Mouse (Mus musculus): ENCODE measurements around the gene Akr7a5.

Gene Akr7a5

DNA sequence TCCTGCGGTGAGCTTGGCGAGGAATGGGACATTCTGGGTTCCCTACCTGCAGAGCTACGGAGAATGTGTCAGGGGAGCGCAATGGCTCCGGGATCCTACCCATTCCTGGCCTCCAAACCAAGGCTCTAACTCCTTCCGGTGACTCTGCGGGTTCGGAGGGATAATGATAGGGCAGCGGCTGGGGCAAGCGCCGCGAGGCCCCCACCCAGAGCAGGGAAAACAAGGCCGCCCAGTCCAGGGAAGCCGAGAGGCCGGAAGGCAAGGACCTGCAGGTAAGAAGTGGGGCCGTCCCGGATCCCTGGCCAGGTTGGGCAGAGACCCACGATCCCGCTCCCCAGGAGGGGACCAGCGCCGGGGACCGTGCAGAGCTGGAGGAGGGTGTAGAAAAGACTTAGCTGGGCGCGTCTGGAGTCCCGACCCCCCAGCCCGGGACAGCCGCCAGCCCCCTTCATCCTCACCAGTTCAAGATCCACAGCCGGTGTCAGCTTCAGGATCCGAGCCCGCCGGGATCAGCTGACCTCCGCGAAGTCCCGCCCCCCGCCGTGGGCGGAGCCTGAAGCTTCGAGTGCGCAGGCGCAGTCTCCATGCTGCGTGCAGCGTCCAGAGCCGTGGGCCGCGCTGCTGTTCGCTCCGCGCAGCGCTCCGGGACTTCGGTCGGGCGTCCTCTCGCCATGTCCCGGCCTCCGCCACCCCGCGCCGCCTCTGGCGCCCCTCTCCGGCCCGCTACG, at the start of gene Akr7a5, which contains the start of gene Pqlc2:
TSS of gene Akr7a5 (plus strand) at position 574 of the 728 bp plus-strand sequence.
TSS of gene Pqlc2 (minus strand) at position 538 of the 728 bp plus-strand sequence.
- DNase-seq = peak; percentile 100

DNA sequence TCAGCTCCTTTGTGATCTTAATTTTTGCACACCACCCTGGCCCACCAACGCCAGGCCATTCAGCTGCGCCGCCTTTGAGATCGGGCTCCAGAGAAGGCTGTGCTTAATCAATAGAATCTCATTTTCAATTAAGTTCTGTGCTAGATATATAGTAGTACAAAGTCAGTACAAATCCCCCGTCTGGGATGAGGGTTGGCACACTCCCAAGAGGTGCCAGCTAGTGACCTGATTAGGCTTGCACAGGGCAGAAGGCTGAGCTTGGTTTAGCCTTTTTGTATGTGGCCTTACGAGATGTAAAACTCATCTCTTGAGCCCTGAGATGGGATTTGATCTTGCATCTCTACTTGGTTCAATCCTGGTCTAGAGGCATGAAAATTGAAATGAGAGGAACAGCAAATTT, 47.6 kb upstream of the Akr7a5 start:
- DNase-seq = no peak

DNA sequence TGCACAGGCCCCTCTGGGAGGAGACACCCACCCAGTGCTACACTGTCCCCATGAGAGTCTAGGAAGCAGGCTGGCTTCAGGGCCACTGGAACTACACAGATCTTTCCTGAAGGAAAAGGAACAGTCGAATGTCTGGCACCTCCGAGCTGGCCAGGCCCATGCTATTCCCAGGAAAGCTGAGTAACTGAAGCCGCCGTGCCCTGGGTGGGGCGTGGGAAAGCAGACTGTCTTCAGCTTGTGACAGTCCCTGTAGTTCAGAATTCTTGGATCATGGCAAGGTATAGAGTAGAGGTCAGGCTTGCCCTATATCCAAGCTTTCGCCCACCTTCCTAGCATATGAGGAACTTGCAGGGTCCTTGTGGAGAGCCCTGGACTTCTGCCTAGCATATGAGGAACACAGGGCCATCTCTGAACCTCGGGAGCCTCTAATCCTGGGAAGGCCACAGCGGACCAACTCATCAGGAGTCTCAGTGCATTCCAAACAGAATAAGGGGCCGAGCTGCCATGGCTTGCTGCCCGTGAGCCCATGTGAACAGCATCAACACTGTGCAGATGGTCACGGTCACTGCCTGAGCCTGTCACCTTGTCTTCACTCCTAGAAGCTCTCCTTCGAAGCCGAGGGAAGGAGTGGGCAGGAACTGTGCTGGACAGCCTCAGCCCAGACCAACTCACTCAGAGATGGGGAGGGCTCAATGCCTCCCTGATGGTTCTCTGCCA, 44.6 kb upstream of the Akr7a5 start:
- peak; percentile 61 to 66 for DNase-seq

DNA sequence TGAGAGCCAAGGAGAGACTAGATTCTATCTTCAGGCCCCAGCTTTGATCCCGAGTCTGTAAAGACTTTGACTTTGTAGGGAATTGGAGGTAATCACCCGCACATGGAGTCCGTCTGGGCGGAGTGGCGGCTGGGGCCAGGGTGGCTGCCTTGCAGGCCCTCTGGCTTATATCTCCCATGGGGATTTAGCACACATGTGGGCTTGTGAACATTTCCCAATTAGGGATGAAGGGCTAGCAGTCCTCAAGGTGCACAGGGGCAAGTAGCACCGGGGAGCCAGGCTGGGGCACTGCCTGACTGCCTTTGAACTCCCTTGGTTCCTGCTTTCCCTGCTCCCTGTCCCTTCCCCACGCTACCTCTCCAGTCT, 44.1 kb upstream of the Akr7a5 start:
- DNase-seq = no peak

DNA sequence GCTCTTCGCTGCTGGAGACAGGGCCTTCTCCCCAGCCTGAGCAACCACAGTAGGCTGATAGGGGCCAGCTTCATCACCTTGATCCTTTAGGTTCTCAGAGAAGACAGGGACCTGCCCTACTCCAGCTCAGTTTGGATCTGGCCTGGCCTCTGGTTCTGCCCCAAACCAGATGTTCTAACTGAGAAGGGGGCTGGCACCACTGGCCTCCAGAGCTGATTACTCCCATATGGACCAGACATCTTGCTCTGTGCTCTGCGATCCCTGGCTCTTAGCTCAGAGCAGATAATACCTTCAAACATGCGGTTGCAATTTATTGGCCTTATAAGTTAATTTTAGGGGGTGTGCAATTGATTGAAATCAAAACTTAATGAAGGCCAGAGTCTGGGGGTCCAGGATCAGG, 43.2 kb upstream of the Akr7a5 start:
- DNase-seq = no peak

DNA sequence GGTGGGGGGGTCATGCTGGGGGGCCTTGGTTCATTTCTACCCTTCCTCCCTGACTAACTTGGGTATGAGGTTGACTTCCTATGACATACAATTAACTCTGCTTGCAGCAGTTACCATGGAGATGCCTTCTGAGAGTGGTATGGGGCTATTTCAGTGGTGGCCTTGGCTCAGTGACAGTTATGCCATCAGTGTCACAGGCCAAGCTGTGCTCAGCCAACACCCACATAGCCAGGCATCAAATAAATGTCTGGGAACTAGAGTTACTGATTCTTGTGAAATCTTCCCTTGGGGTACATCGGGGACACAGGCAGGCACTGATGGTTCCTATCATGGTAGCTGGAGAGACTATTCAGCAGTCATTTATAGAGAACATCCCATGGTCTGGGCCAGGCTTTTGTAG, 42.3 kb upstream of the Akr7a5 start:
- no peak for DNase-seq

DNA sequence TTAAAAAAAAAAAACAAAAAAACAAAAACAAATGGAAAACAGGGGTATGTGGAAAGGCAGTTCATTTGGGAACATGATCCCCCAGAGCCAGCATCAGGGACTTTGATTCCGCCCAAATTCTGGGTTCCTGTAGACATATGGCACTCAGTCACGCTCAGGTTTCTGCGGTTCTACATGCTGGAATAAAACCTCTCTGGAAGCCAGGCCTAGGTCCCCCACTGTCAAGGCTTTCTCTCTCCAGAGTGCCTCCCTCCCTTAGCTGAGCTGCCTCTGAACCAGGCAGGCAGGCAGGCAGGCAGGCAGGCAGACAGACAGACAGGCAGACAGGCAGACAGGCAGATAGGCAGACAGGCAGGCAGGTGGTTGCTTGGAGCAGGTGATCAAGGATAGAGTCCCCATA, 40.4 kb upstream of the Akr7a5 start:
- DNase-seq = peak; percentile 68

DNA sequence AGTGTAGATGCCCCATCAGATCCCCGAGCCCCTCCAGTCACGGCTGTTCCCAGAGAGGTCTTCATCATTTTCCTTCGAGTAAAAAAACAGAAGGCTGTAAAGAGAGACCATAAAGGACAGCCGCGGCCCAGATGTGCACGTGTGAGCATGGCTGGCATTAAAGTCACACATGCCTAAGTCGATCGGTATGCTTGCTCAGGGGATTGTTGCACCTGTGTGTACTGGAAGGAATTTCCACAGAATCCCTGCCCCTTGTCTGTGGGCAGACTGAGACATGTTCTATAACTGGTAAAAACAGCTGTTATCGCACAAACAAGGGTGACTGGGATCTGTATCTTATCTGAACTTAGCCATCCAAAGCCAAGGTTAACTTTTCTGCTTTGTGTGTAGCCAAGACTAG, 39.0 kb upstream of the Akr7a5 start:
- no peak for DNase-seq

DNA sequence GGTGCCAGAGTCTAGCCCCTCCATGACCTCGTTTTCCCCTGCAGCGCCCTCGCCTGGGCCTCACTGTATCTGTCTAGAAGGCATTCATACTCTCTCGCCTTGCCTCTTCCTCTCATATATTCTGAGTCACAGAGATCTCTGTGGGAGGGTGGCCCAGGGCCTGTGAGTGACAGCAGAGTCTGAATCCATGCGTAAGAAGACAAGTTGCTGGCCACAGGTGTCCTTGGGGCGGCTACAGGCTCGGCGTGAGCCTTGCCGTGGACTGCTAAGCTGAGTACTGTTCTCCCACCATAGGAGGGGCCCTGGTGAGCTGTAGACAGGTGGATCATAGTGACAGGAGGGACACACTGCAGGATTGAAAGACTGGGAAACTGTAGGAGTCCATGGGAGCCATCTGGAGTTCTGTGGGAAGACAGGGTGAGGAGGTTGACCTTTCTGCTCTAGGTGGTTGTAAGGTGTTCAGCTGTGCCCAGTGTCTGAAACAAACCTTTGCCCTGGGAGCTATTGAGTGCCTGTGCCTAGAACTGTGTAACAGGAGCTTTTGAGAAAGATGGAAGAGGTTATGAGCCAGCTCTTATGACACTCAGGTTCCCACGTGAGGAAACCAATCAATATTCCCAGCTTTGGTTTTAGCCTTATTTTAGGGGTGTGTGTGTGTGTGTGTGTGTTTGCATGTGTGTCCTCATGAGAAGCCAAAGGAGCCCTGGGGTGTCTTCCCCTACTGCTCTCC, 37.4 kb upstream of the Akr7a5 start:
- peak in 1 of 2 experiments; percentile 48 for DNase-seq

DNA sequence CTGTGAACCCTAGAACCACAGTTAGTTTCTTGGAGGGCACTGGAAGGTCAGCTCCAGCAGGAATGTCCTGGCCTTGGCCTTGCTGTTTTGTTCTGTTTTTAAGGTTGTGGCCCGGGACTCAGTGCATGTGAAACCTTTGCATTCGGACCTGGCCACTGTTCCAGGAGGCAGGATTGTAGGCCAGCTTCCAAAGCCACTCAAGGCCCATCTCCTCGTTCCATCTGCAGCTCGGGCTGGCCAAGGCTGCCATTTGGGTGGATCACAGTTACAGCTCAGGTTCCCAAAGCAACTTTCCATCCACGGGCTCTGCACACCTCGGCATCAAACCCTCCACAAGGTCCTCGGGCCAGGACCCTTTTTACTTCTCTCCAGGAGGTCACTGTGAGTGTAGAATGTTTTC, 36.0 kb upstream of the Akr7a5 start:
- peak; percentile 70 to 73 for DNase-seq

DNA sequence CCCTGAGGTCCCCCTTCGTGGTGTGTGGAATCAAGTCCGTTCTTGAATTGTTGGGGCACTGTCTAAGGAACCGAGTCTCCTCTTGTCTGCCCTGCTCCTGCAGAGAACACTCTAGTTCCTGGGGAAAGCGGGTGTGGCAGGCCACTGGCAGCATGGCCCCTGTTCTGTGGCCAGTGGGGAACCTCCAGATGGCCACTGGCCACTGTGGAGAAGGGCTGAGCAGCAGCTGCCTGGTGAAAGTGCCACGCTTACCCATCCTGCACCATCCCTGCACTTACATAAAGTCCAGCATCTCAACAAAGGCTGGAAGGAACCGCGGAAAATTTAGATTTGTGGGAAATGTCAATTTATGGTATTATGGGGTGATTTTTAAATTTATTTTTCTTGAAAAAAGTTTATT, 34.1 kb upstream of the Akr7a5 start:
- DNase-seq = no peak

DNA sequence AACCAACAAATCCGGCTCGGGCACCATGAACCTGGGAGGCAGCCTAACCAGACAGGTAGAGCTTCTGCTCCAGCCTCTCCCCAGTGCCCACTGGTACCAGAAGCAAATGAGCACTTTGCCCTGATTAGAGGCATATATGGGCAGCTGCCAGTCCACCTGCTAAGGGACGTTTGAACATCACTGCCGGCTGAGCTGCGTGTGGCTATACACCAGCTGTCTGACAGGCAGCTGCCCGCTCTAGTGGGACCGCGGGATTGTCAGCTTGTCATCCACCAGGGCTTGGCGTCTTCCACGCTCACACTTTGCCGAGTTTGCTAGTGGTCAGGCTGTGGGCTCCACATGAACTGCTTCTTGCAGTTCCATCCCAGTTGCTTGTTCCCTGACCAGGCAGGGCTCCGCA, 30.0 kb upstream of the Akr7a5 start:
- no peak for DNase-seq

DNA sequence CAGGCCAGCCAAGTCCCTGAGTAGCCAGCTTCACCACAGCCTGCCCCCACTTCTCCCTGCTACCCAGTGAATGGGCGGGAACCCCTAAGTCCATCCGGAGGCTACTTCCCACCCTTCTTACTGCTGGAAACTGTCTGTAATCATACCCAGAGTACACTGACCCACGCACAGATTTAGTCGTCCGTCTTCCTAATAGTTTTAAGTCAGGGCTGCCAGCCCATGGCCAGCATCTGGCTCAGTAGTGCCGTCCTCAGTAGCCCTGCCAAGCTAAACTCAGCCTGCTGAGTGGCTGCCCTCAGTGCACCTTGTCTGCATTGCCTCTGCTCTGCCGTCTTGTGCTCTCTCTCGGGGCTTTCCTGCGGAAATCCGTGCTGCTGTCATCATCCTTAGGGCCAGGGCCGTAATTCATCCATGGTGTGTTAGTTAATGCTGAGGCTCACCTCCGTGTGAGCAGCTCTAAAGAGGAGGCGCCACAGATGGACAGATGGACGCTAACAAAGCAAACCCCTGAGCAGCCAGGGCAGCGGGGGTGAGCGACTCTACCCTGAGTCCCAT, 28.7 kb upstream of the Akr7a5 start:
- DNase-seq = no peak

DNA sequence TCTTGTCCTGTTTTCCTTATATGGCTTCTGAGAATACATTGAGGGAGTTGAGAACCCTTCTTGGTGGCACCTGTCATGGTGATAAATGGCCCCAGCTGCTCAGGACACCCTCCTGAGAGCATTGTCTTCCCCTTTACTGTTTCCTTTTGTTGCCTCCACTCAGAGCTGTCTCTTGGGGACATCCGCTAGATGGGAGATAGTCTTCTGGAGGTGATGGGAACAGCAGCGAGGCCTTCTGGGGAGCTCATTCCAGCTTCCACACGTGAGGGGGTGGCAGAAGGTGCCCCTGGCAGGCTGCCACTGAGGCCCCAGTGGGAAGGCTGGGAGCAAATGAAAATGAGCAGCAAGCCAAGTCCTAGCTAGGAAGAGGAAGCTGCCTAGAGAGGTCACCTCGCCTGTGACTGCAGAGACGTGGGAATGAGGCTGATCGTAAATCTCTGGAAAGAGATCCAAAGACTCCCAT, 27.6 kb upstream of the Akr7a5 start:
- DNase-seq = peak; percentile 71 to 79

DNA sequence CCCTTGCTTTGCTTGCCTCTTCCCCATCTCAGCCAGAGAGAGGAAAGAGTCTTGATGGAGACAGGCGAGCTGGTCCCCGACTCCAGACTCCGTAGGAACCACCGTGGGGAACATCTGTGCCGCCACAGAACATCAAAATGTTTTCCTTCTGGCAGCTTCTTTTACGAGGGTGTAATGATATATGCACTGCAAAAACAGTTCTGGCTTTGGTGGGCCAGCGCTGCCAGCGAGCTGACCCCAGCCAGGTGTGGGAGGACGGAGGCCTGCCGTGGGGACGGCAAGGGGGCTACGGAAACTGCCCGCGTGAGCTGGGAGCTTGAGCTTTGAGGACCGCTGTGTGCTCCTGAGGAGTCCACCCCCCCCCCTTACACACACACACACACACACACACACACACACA, 25.7 kb upstream of the Akr7a5 start:
- no peak for DNase-seq

DNA sequence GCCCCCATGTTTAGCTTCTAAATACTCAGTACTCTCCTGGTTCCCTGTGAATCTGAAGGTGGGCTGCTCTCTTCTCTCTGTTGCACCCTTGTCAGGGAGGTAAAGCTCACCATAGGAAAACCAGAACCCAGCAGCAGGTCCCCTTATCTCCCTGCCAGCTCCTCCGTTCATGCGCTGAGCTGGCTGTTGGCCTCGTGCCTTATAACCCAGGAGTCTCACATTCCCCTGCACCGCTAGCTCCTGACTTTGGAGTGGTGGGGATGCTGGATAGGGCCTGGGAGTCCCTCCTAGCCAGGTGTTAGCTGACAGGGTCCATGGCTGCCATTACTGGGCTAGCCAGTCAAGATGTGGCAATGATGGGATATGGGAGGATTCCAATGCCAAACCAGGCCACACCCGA, 24.3 kb upstream of the Akr7a5 start:
- DNase-seq = no peak

DNA sequence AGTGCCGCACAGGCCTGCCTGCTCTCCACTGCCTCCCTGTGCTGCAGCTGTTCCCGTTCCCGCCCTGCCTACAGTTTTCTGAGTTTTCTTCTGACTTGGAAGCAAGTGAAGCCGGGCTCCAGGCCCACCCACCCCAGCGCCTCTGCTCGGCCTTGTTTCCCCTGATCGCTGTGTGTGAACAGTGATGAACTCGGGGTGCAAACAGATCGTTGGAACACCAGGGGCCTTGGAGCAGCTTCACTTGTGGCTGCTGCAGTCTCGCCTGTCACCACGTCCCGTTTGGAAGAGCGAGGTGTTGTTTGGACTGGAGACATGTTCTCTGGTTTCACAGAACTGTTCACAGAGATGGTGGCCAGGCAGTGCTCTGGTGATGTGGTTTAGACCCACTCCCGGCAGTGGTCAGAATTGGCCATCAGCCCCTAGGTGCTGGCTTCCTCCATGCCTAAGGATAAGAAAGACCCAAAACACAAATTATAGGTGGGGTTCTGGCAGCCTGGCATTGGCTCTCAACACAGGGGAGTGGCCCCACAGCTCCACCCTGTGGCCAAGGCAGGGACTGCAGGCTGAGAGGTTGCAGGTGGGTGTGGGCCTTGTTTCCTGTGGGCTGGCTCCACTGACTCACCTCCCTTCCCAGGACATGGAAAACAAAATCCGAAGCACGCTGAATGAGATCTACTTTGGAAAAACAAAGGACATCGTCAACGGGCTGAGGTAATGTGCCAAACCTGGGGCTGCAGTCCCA, 23.3 kb upstream of the Akr7a5 start:
- peak; percentile 87 to 89 for DNase-seq

DNA sequence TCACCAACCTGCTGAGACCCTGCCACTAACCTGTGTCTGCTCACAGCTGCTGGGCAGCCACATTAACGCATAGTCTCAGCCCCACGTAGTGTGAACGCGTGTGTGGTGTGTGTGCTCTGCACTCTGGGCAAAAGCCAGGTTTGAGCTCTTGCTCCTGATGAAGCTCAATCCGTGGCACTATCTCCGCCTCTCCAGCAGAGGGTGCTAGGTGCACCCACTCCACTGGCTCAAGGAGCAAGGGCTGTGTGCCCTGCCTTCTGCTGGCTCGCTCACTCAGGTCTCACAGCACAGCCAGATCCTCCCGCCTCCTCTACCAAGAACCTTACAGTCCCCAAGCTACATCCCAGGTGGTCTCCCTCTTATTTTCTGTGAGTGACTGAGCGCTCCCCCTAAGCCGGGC, 21.5 kb upstream of the Akr7a5 start:
- peak; percentile 74 to 76 for DNase-seq

DNA sequence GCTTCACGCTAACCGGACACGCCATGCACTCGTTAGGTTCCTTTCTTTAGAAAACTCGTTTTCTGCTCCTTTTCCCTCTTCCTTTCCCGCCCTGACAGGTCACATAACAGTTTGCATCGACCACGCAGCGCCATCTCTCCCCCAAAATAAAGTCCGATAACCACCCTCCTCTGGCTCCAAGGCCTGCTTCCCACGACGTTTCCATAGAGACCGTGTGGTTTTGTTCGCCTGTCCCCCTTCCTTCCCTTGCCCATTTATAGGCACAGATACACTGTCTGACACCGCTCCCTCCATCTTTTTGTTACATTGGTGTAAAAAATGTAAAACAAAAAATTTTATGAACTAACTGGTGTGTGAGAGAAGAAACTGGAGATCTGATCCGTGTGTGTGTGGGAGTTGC, 19.4 kb upstream of the Akr7a5 start:
- DNase-seq = no peak

DNA sequence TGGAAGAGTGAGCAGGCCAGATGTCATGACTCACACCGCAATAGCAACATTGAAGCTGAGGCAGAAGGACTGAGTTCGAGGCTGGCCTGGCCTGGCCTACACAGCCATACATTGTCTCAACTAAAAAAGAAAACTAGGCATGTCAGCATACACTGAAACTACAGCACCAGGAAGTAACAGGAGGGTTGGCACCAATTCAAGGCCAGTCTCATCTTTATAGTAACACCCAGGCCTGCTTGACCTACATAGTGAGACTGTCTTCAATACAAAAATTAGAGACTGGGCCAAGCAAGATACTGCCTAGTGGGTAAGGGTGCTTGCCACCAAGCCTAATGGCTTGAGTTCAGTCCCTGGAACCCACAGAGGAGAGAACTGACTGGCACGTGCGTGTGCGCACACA, 18.5 kb upstream of the Akr7a5 start:
- DNase-seq = no peak

DNA sequence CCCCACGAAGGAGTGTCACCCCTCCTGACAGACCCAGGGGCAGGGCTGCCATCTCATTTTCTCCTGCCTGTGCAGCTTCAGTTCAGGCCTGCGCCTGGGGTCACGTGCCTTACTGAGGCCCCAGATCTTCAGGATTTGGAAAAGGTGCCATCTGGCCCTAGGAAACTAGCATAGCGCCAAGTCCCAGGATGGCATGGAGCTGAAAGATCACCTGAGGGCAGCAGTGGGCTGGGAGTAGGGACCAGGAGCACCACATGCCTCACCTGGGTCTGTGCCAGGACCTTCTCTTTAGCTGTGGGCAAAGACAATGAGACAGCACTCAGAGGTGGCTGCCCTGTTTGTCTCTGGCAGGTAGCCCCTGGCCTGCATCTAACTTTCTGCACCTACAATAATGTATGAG, 13.0 kb upstream of the Akr7a5 start:
- DNase-seq = peak; percentile 97 to 98

DNA sequence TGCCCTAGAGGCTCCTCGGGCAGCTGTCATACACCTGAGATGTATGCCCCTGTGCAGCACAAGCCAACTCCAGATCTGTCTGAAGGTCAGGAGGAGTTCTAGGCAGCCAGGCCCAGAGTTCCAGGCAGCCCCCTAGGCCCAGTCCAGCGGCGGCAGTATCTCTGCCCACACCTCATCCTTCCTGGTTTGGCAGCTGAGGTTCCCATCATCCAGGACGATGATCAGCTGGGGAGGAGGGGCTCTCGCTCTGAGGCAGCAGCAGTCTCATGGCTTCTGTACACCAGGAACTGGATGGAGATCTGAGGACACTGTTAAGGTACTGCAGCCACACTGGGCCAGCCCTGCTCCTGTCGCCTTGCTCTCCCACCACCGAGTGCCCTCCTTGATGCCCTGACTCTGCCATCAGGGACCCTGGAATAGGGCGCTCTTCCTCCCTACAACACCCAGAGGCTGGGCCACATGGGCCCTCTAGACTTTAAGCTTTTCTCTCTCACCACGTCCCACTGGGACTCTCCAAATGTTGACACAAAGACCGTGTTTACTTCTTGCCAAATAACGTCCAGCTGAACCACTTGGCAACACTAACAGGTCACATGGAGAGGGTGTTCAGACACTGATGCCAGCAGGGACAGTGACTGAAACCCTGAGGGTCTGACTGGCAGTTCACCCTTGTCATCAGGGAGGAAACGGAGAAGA, 11.7 kb upstream of the Akr7a5 start:
- no peak for DNase-seq

Data from cerebellum, postnatal 36 days (tissue).